Mouse (Mus musculus) neural tube, embryonic 15.5 days (tissue): ENCODE measurements around the gene Armc12. TPM values are rescaled to one million over a fixed set of nuclear protein-coding genes. Genes with fewer than 3 reads are reported as not detected.

Experiments
- ATAC-seq: fragments of 200-750 bp; cut with Nextera tagmentation; 2 replicates; pipeline ENCODE4 v1.8.0; 2017; ENCODE audit warnings: mild to moderate bottlenecking, moderate TSS enrichment, moderate library complexity; ENCODE audit not compliant: low FRiP score
- H3K27ac ChIP-seq: fragments of 300-500 bp; sonication (generic); replicated peaks from 2 replicates; pipeline ENCODE4 v1.5.1; 2015; ENCODE audit warnings: mild to moderate bottlenecking, inconsistent platforms
- H3K27me3 ChIP-seq: fragments of 300-500 bp; sonication (generic); replicated peaks from 2 replicates; pipeline ENCODE4 v1.6.1; 2015; ENCODE audit warnings: inconsistent platforms
- H3K36me3 ChIP-seq: fragments of 300-500 bp; sonication (generic); 2 replicates; pipeline ENCODE4 v1.6.1; 2015; ENCODE audit warnings: inconsistent platforms
- H3K4me1 ChIP-seq: fragments of 300-500 bp; sonication (generic); 2 replicates; pipeline ENCODE4 v1.6.1; 2015; ENCODE audit warnings: inconsistent platforms
- H3K4me2 ChIP-seq: fragments of 300-500 bp; sonication (generic); 2 replicates; pipeline ENCODE4 v1.6.1; 2015; ENCODE audit warnings: inconsistent platforms, mild to moderate bottlenecking, moderate library complexity
- H3K4me3 ChIP-seq: fragments of 300-500 bp; sonication (generic); replicated peaks from 2 replicates; pipeline ENCODE4 v1.5.1; 2015; ENCODE audit warnings: mild to moderate bottlenecking, inconsistent platforms
- H3K9ac ChIP-seq: fragments of 300-500 bp; sonication (generic); replicated peaks from 2 replicates; pipeline ENCODE4 v1.6.1; 2015; ENCODE audit warnings: mild to moderate bottlenecking, inconsistent platforms
- H3K9me3 ChIP-seq: fragments of 300-500 bp; sonication (generic); replicated peaks from 2 replicates; pipeline ENCODE4 v1.6.1; 2016; ENCODE audit warnings: inconsistent platforms
- WGBS: fragments of 180-500 bp; shearing (Covaris S2); methylation state at CpG from one replicate; pipeline ENCODE4 v1.1.7; 2015; ENCODE audit warnings: mixed read lengths; 5-methylcytosine and 5-hydroxymethylcytosine counted together
- polyA plus RNA-seq: library from polyadenylated mRNA; unstranded; fragments of >200 nt; fragmentation: Nextera tagmentation; extraction: Ambion mirVana; gene quantifications from 2 replicates; pipeline ENCODE4 v1.2.1, GENCODE M21; 2015

The Armc12 gene
- polyA plus RNA-seq, 1 experiment from 2014 or later: not detected

DNA sequence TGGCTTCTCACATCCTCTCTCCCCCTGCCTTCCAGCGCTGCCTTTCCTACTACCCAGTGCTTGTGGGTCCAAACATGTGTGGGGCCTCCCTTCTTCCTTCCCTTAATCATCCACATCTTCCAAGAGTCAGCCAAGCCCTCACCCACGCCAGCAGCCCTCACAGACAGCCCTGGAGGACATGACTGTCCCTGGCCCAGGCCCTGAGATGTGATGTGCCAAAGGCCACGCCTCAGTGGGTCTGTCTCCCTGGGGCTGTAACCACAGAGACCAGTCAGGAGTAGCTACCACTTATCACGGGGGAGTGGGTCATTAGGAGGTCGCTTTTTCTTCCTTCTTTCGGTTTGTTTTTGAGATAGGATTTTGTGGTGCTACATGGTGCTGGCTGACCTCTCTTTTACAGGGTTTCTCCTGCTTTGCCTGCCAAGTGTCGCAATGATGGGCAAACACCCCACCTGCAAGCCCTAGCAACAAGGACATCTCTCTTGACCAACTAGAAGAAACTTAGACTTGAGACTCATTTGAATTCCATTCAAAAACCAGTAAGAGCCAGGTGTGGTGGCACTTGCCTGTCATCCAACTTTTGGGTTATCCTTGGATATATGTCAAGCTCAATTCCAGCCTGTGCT lies 28.3 kb upstream of the Armc12 start:
- 66% methylated on average over 7 of the region's 7 CpGs for WGBS
- H3K27me3 ChIP-seq: no peaks in the 10 kb centered on the region
- peaks cover 4% of the 10 kb centered on the region; the same call in 1 of the 2 replicates for H3K4me1 ChIP-seq
- H3K9ac ChIP-seq: no peak overlapping the region
- no peak overlapping the region for H3K4me3 ChIP-seq
- H3K27ac ChIP-seq: no peak overlapping the region
- no peaks in the 10 kb centered on the region for H3K9me3 ChIP-seq
- H3K36me3 ChIP-seq: no peaks in the 10 kb centered on the region
- no peak overlapping the region for H3K4me2 ChIP-seq
- no peak for ATAC-seq

DNA sequence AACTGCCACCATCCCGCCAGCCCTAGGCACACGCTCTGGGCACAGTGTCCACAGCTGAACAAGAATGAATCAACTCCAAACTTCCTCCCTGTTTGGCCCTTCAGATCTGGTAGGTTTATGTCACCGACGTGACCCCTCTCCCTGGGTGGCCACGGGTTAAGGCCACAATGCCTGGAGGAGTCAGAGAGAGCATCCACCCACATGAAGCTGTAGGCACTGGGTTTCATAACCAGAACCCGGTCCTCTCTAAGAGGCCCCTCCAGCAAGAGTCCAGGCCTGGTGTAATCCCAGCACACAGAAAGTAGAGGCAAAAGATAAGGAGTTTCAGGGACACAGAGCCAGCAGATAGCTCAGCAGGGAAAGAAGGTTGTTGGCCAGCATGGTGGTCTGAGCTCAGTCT lies 26.4 kb upstream of the Armc12 start:
- 78% methylated on average over 6 of the region's 6 CpGs for WGBS

DNA sequence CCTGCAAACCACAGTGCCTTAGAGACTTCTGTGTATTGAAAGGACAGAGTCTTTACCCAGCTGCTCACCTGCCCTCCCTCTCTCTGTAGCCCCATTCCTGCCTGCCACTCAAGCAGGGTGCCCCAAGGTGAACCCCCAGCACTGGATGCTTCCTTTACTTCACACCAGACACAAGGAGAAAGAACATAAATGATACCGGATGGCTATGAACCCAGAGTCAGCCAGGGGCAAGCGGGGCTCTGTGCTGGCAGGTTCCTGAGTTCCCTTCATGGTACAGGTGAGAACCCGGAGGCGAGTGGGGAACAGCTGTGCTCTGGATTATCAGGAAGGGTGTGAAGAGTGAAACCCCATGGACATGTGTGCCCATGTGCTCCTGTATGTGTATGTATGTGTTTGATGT lies 25.0 kb upstream of the Armc12 start:
- H3K4me3 ChIP-seq: no peak overlapping the region
- no peaks in the 10 kb centered on the region for H3K27me3 ChIP-seq
- WGBS: 96% methylated on average over 4 of the region's 4 CpGs
- H3K9me3 ChIP-seq: no peaks in the 10 kb centered on the region
- no peak overlapping the region for H3K9ac ChIP-seq
- H3K4me2 ChIP-seq: no peak overlapping the region
- H3K36me3 ChIP-seq: no peaks in the 10 kb centered on the region
- ATAC-seq: no peak
- H3K4me1 ChIP-seq: peaks cover 8% of the 10 kb centered on the region
- no peak overlapping the region for H3K27ac ChIP-seq

More for the DNA sequence above, 26.4 kb upstream of the Armc12 start:
- peaks cover 4% of the 10 kb centered on the region; the same call in 1 of the 2 replicates for H3K4me1 ChIP-seq
- H3K27ac ChIP-seq: no peak overlapping the region
- no peaks in the 10 kb centered on the region for H3K9me3 ChIP-seq
- H3K4me3 ChIP-seq: no peak overlapping the region
- H3K27me3 ChIP-seq: no peaks in the 10 kb centered on the region
- no peaks in the 10 kb centered on the region for H3K36me3 ChIP-seq
- no peak overlapping the region for H3K9ac ChIP-seq
- no peak for ATAC-seq
- no peak overlapping the region for H3K4me2 ChIP-seq

- 31% methylated on average over 5 of the region's 5 CpGs for WGBS
- no peak overlapping the region for H3K9ac ChIP-seq
Measured at GRCm38 (mm10) chr17:28506895-28507294, 23.7 kb upstream of the Armc12 start.

GRCm38 (mm10) chr17:28507496-28507895 lies 23.1 kb upstream of the Armc12 start:
- WGBS: 60% methylated on average over 4 of the region's 5 CpGs
- no peak overlapping the region for H3K4me3 ChIP-seq
- peaks cover 16% of the 10 kb centered on the region for H3K4me1 ChIP-seq
- no peak for ATAC-seq
- no peaks in the 10 kb centered on the region for H3K9me3 ChIP-seq
- H3K9ac ChIP-seq: no peak overlapping the region
- no peak overlapping the region for H3K4me2 ChIP-seq
- 0 out of 2 replicates have a peak, but pooled peaks cover 2% of the 10 kb centered on the region for H3K27me3 ChIP-seq
- no peak overlapping the region for H3K27ac ChIP-seq
- H3K36me3 ChIP-seq: no peaks in the 10 kb centered on the region

More at GRCm38 (mm10) chr17:28506895-28507294, 23.7 kb upstream of the Armc12 start:
- Histone ChIP-seq H3K4me1 (peaks cover 13% of the 10 kb centered on the region), H3K27ac (no peak overlapping the region), H3K4me2 (no peak overlapping the region), H3K9me3 (no peaks in the 10 kb centered on the region), H3K36me3 (no peaks in the 10 kb centered on the region), H3K4me3 (no peak overlapping the region), H3K27me3 (0 out of 2 replicates have a peak, but pooled peaks cover 2% of the 10 kb centered on the region)
- ATAC-seq: no peak

- H3K27ac ChIP-seq: no peak overlapping the region
- H3K9ac ChIP-seq: no peak overlapping the region
- peaks cover 23% of the 10 kb centered on the region for H3K4me1 ChIP-seq
- H3K4me2 ChIP-seq: peak overlapping the region; percentile 40
- no peak for ATAC-seq
- no peaks in the 10 kb centered on the region for H3K36me3 ChIP-seq
- peaks cover 7% of the 10 kb centered on the region; the same call in 1 of the 2 replicates for H3K27me3 ChIP-seq
- H3K9me3 ChIP-seq: no peaks in the 10 kb centered on the region
- 6% methylated on average over 28 of the region's 28 CpGs for WGBS
- H3K4me3 ChIP-seq: no peak overlapping the region
Measured at GRCm38 (mm10) chr17:28510445-28511342, 19.9 kb upstream of the Armc12 start.

DNA sequence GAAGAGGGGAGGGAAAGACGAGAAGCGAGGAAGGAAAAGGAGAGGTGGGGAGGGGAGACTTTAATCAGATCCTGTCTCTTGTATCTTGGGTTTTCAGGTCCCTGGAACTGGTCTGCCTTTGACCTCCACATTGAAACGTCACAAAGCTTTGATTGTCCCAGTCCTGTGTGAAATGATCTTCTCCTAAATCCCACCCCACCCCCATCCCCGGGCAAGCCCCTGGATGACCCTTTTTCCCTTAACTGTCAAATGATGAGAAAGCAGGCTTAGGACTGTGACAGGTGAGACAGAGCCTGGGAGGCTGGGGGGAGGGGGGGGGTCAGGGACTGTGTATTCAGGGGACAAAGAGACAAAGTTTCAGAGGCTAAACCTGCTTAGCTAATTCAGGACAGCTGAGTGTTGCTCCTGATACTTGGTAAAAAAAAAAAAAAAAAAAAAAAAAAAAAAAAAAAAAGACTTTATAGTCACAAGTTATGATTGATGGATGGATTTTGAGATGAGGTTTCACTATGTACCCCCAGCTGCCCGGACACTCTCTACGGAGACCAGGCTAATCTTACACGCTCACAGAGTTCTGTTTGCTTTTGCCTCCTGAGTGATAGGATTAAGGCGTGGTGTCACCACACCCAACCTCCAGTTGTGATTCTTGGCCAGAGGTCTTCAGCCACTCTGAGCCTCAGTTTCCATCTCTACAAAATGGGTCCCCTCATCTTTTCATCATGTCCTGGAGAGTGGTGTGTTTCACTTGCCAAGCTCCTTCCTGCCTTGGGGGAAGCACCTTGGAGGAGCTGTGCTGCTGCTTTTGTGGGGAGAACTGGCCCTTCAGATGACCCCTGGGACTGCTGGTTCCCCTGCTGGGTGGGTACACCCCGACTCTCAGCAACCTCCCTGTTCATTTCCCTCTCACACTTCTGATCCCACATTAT lies 18.7 kb upstream of the Armc12 start:
- H3K4me2 ChIP-seq: no peak overlapping the region
- whole genome bisulfite sequencing: 45% methylated on average over 9 of the region's 9 CpGs
- no peaks in the 10 kb centered on the region for H3K9me3 ChIP-seq
- peaks cover 23% of the 10 kb centered on the region for H3K4me1 ChIP-seq
- H3K36me3 ChIP-seq: no peaks in the 10 kb centered on the region
- H3K27ac ChIP-seq: no peak overlapping the region
- H3K4me3 ChIP-seq: no peak overlapping the region
- H3K27me3 ChIP-seq: peaks cover 10% of the 10 kb centered on the region; the same call in 1 of the 2 replicates
- H3K9ac ChIP-seq: no peak overlapping the region
- ATAC-seq: no peak

GRCm38 (mm10) chr17:28512696-28513095 lies 17.9 kb upstream of the Armc12 start:
- 35% methylated on average over 6 of the region's 6 CpGs for whole genome bisulfite sequencing

DNA sequence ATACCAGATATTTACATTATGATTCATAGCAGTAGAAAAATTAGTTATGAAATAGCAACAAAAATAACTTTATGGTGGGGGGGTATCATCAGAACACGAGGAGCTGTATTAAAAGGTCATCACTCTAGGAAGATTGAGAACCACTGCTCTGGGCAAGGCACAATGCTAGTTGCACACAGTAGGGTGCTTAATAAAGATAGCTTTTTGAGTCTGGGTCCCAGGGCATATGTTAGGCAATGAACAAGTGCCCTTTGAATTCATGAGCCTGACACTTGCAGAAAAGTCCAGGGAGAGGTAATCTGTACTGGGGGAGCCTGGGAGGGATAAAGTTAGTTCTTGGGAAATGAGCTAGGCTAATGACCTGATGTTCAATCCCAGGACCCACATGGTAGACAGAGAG lies 17.3 kb upstream of the Armc12 start:
- H3K4me1 ChIP-seq: peaks cover 33% of the 10 kb centered on the region
- H3K9me3 ChIP-seq: no peaks in the 10 kb centered on the region
- H3K4me2 ChIP-seq: no peak overlapping the region
- H3K9ac ChIP-seq: no peak overlapping the region
- H3K4me3 ChIP-seq: no peak overlapping the region
- WGBS: 93% methylated on average over 1 of the region's 1 CpGs
- peaks cover 10% of the 10 kb centered on the region; the same call in 1 of the 2 replicates for H3K27me3 ChIP-seq
- H3K36me3 ChIP-seq: no peaks in the 10 kb centered on the region
- H3K27ac ChIP-seq: no peak overlapping the region
- ATAC-seq: no peak

More at GRCm38 (mm10) chr17:28512696-28513095, 17.9 kb upstream of the Armc12 start:
- Histone ChIP-seq H3K4me3 (no peak overlapping the region), H3K36me3 (no peaks in the 10 kb centered on the region), H3K9ac (no peak overlapping the region), H3K4me2 (no peak overlapping the region), H3K27me3 (peaks cover 10% of the 10 kb centered on the region; the same call in 1 of the 2 replicates), H3K4me1 (peaks cover 26% of the 10 kb centered on the region), H3K9me3 (no peaks in the 10 kb centered on the region), H3K27ac (no peak overlapping the region)
- no peak for ATAC-seq

- peaks cover 12% of the 10 kb centered on the region; the same call in 1 of the 2 replicates for H3K27me3 ChIP-seq
- ATAC-seq: no peak
- H3K4me2 ChIP-seq: no peak overlapping the region
- H3K4me1 ChIP-seq: peaks cover 38% of the 10 kb centered on the region
- no peak overlapping the region for H3K27ac ChIP-seq
- H3K4me3 ChIP-seq: no peak overlapping the region
- no peak overlapping the region for H3K9ac ChIP-seq
- H3K9me3 ChIP-seq: no peaks in the 10 kb centered on the region
- WGBS: 61% methylated on average over 7 of the region's 7 CpGs
- H3K36me3 ChIP-seq: no peaks in the 10 kb centered on the region
Measured at GRCm38 (mm10) chr17:28513844-28514243, 16.8 kb upstream of the Armc12 start.

DNA sequence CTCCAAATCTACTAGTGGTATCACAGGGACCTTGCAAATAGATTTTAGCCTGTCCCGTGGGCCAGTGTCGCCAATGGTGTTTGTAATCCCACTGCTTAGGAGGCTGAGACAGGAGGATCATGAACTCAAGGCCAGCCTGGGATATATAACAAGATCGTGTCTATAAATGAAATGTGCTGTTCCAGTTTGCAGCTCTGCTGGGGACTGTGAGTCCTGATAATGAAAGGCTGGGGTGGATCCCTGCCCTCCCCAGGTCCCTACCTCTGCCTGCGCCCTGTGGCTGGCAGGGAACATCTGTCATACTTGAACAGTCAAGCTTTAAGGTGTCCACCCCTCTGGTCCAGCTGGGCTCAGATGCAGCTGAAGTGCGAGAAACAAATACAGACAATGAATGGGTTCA lies 16.1 kb upstream of the Armc12 start:
- peaks cover 39% of the 10 kb centered on the region for H3K4me1 ChIP-seq
- H3K36me3 ChIP-seq: no peaks in the 10 kb centered on the region
- H3K27ac ChIP-seq: no peak overlapping the region
- no peak overlapping the region for H3K4me3 ChIP-seq
- 70% methylated on average over 5 of the region's 5 CpGs for WGBS
- H3K4me2 ChIP-seq: no peak overlapping the region
- peaks cover 17% of the 10 kb centered on the region; the same call in 1 of the 2 replicates for H3K27me3 ChIP-seq
- ATAC-seq: no peak
- H3K9ac ChIP-seq: no peak overlapping the region
- H3K9me3 ChIP-seq: no peaks in the 10 kb centered on the region
